Mouse (Mus musculus) B cell, adult 2 months (primary cell): ENCODE data around the gene Frmpd2.

ENCODE experiments used
- DNase-seq, 2 experiments: peaks; one replicate each; pipeline ENCODE4 v3.0.0; 2022

Frmpd2 gene

GRCm38 (mm10) chr14:33513877-33514276 lies 42.4 kb downstream of the Frmpd2 start:
- DNase-seq: no peak

- DNase-seq: no peak
Measured at GRCm38 (mm10) chr14:33514756-33515285, 43.3 kb downstream of the Frmpd2 start.

GRCm38 (mm10) chr14:33521538-33521937 lies 50.0 kb downstream of the Frmpd2 start:
- no peak for DNase-seq

GRCm38 (mm10) chr14:33525272-33525983 lies 53.9 kb downstream of the Frmpd2 start:
- no peak for DNase-seq

GRCm38 (mm10) chr14:33526621-33527020 lies 55.1 kb downstream of the Frmpd2 start:
- DNase-seq: no peak

- no peak for DNase-seq
Measured at GRCm38 (mm10) chr14:33527938-33528337, 56.4 kb downstream of the Frmpd2 start.

GRCm38 (mm10) chr14:33531331-33531912 lies 59.9 kb downstream of the Frmpd2 start:
- DNase-seq: no peak

- no peak for DNase-seq
Measured at GRCm38 (mm10) chr14:33532792-33533191, 61.3 kb downstream of the Frmpd2 start.

- no peak for DNase-seq
Measured at GRCm38 (mm10) chr14:33533516-33533915, 62.0 kb downstream of the Frmpd2 start.

- DNase-seq: no peak
Measured at GRCm38 (mm10) chr14:33535317-33535716, 63.8 kb downstream of the Frmpd2 start.

- DNase-seq: no peak
Measured at GRCm38 (mm10) chr14:33539559-33540167, 68.2 kb downstream of the Frmpd2 start.

- DNase-seq: no peak
Measured at GRCm38 (mm10) chr14:33545565-33546143, 74.2 kb downstream of the Frmpd2 start.

- DNase-seq: no peak
Measured at GRCm38 (mm10) chr14:33548650-33549049, 77.2 kb downstream of the Frmpd2 start.

- DNase-seq: no peak
Measured at GRCm38 (mm10) chr14:33549856-33550255, 78.4 kb downstream of the Frmpd2 start.

- no peak for DNase-seq
Measured at GRCm38 (mm10) chr14:33570737-33571136, 99.2 kb downstream of the Frmpd2 start.

- DNase-seq: no peak
Measured at GRCm38 (mm10) chr14:33573643-33574042, 102.1 kb downstream of the Frmpd2 start.

- DNase-seq: no peak
Measured at GRCm38 (mm10) chr14:33579771-33580484, 108.4 kb downstream of the Frmpd2 start.

GRCm38 (mm10) chr14:33588951-33589350 lies 117.5 kb downstream of the Frmpd2 start, which contains the start of gene Ptpn20:
Gene Ptpn20 (plus strand): TSS chr14:33589207.
- no peak for DNase-seq

GRCm38 (mm10) chr14:33598376-33599130 lies 127.1 kb downstream of the Frmpd2 start:
- DNase-seq: no peak

GRCm38 (mm10) chr14:33607431-33607830 lies 135.9 kb downstream of the Frmpd2 start:
- DNase-seq: no peak
